Mouse (Mus musculus): ENCODE data around the gene Myh9. TPM values are rescaled to one million over a fixed set of nuclear protein-coding genes. Genes with fewer than 3 reads are reported as not detected.

The Myh9 gene
- total RNA-seq, 2 experiments from 2014 or later, result 70.3 to 73.8 TPM

DNA sequence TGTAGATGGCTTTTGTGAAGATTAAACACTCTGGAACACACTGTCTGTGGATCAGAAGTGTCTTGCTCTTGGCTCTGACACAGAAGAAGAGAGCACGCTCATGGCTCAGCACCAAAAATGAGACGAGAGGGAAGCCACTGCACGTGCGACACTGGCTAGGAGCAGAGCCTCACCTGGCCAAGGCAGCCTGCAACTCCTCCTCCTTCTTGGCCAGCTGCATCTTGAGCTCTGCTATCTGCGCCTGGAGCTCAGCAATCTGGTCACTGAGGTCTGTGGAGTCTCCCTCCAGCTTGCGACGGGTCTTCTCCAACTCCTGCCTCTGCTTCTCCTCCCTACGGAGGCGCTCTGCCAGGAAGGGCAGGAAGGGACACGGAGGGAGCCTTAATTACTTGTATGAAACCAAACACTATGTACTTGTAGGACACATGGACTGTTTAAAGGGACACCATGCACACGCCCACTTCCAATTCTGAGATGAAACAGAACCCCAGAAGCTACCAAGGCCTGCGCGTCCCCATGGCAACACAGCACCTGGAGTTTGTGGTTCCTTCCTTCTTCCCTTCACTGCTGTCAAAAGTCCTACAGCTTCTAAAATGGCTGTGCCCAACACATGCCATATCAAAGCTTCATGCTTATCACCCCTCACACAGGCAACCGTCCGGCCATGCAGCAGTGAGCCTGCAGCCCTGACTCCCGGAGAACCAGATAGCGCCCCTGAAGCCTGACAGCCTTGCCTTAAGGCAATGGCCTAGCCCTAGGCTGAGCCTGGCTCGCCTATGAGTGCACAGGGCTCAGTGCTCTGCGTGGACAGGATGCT, 68.7 kb downstream of the Myh9 start:
- intact Hi-C loops (cut with DNase I), result no loop called here
- DNase-seq (ENCODE audit: low spot score in 2 of 2), result no peak

DNA sequence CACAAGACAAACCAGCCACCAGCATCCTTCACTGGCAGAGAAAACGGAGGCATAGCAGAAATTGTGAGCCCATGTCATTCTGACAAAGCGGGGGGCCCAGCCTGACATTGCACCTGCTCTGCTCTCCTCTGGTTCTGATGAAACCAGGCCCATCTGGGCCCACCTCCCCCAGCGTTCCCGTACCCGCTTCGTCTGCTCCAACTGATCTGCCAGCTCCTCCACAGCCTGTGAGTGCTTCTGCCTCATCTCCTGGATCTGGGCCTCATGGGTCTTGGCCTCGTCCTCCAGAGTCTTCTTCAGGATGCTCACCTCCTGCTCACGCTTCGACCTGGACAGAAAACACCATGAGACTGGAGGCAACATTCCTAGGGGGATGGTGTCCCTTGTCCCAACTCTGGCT, 71.0 kb downstream of the Myh9 start:
- no peak for DNase-seq (ENCODE audit: low spot score in 2 of 2)
- intact Hi-C loops (cut with DNase I), result no loop called here

DNA sequence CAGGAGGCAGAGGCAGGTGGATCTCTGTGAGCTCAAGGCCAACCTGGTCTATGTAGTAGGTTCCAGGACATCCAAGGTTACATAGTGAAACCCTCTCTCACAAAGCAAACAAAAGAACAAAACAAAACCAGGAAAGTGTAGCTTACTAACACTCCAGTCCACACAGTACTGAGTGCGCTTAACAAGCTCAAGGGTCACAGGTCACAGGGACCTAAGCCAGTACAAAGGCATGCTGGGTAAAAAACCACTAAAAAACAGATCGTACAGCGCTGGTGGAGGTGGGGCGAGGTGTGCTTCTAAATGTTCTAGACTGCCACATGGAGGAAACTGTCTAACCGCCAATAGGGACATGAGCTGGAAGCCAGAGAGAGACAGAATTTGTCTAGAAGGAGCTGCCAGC, 71.6 kb downstream of the Myh9 start:
- intact Hi-C loops (cut with DNase I), result no loop called here
- DNase-seq (ENCODE audit: low spot score in 2 of 2), result no peak

DNA sequence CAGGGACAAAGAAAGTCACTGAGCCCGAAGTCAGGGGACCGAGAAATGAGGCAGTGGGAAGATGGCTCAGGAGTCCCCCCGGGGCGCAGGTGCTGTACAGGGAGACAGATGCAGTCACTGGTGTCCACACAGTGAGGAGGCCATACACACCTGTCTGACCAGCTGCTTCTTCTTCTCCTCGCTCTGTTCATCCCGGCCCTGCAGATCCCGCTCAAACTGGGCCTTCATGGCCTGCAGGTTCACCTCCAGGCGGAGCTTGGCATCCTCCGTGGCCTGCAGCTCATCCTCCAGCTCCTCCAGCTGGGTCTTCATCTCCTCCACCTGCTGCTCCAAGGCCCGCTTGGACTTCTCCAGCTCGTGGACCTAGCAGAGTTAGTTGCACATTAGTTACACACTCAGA, 75.0 kb downstream of the Myh9 start:
- intact Hi-C loops (cut with DNase I), result no loop called here
- no peak for DNase-seq (ENCODE audit: low spot score in 2 of 2)

DNA sequence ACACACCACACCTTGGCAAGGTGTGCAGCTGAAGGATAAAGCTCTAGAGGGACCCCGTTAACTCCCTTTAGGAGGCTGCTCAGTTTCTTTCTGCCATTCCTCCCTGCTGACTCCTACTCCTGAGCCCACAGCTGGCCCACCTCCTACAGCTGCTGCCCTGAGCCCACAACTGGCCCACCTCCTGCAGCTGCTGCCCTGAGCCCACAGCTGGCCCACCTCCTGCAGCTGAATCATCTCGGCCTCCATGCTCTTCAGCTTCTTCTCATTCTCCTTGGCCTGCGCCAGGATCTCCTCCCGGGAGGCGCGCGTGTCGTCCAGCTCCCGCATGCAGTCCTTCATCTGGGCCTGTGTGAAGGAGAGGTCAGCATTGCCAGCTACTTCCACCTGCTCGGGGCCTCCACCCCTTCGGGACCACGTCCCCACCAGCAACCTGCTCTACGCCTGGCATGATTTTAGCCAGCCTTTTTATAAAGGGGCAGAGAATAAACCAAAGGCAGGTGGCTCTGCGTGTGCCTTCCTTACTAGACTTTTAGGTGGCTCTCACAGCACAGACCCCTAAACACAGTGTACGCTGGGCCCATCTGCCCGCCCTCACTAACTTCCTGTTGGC, 76.4 kb downstream of the Myh9 start:
- DNase-seq (ENCODE audit: low spot score in 2 of 2), result no peak
- intact Hi-C loops (cut with DNase I), result no loop called here

DNA sequence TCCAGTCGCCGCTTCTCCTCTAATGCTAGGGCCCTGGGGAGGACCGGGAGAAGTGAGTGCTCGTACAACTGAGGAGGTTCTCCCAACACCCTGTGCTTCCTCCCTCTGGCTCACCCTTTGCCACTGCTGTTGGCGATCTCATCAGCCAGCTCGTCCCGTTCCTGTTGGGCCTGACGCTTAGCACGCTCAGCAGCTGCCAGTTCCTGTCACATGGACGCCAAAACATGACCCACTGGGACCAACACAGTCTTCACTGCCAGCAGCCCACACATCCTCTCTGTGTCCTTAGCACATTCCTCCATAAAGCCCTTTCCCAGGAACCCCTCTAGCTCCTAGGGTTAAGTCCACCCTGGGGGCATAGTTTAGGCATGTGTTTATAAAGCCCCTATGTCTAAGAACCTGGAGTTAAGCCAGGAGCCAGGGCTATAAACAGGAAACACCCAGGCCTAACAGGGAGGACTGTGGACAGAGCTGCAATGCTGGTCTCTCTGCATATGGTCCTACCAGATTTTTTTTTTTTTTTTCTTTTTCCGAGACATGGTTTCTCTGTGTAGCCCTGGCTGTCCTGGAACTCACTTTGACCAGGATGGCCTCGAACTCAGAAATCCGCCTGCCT, 77.5 kb downstream of the Myh9 start:
- intact Hi-C loops (cut with DNase I), result no loop called here

DNA sequence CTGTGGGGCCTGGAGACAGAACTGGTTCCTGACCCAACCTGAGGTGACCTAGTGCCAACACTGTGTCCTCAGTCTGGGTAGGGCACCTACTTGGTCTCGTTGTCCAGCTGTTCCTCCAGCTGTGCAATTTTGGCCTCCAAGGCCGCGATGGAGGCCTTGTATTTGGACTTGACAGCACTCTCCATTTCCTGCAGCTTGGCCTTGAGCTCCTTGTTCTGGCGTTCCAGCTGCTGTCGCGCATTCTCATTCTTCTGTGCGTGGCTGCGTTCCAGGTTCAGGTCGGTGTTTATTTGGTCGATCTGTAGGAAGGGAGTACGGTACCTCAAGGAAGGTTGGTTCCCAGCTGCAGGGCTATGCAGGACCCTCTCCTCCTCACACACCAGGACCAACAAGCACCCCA, 78.3 kb downstream of the Myh9 start:
- intact Hi-C loops (cut with DNase I), result no loop called here
- DNase-seq (ENCODE audit: low spot score in 2 of 2), result no peak

More for the DNA sequence above, 77.5 kb downstream of the Myh9 start:
- DNase-seq (ENCODE audit: low spot score in 2 of 2), result no peak

DNA sequence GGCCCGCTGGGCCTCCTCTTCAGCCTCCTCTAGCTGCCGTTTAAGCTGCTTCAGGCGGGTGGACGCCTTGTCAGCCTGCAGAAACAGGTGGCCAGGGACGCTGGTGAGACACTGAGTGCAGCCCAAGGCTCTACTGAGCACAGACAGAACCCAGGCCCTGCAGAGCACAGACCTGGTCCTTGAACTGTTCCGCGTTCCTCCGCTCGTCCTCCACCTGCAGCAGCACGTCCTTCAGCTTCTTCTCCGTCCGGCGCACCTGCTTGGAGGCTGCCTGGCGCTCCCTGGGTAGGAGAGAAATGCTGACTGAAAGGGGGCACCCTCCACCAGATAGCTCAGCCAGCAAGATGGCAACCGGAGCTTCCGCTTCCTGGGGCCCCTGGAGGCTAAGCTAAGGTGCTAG, 78.9 kb downstream of the Myh9 start:
- intact Hi-C loops (cut with DNase I), result no loop called here
- DNase-seq (ENCODE audit: low spot score in 2 of 2), result no peak

DNA sequence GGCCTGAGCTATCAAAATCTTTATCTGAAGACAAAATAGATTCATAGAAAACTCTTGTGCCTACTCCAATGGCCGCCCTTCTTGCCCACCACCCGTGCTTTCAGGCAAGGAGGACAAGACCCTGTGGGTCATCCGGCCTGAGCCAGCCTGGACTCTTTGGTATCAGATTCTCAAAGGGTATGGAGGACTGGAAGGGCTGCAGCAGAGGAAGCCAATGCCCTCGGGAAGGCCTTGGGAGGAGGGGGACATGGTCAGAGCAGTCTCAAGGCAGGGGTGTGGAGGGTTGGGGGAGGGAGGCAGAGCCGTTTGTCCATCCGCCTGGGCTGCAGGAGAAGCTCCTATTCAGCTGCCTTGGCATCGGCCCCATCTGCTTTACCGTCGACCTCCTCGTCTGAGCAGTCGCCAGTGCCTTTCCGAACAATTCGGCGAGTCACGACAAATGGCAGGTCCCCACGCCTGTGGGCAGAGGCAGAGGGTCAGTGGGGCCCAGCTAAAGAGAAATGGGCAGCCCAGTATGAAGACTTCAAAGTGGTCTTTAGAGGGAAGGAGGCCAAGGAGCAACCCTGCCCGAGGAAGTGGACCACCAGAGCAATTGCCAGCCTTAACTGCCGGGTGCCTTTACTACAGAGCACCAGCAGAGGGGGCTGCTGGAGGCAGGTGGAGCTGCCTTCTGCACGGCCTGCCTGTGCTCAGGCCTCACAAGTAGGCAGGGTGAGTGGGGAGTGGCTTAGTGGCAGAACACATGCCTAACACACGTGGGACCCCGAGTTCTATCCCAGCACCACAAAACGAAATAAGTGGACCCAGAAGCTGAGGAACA, 80.2 kb downstream of the Myh9 start:
- peak; percentile 37 to 65 for DNase-seq (ENCODE audit: low spot score in 2 of 2)
- intact Hi-C loops (cut with DNase I), result no loop called here

DNA sequence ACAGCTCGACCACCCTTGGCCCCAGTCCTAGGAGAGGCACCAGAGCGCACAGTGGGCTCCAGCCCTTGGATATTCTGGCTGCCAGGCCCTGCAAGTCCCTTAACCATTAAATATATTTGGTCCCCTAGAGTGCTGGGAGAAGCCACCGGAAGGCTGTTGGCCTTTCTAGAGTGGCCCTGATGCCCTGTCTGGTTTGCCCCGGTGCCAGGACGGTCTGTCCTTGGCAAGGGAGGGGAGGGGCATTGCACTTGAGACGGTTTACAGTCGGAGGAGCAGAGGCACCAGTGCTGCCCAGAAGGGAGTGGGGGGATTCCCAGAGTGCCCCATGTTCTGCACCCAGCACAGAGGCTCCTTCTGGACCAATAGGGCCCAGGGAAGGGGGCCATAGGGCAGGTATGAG, 80.9 kb downstream of the Myh9 start:
- intact Hi-C loops (cut with DNase I), result no loop called here
- no peak for DNase-seq (ENCODE audit: low spot score in 2 of 2)

DNA sequence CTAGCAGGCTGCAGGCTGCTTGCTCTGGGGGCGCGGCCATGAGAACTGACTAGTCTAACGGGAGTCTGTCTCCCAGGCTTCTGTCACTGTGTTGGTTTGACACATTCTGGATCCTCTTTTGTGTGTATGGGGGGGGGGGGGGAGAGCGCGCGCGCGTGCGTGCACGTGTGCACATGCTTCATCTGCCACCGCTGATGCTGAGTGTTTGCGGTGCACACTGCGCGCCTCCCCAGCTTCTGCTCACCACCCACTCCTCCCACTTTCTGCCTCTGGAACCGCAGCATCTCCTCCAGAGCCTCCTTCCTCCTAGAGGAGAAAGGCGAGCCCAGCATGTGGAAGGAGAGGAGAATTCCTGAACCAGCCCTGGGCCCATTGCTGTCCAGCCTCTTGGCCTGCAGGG, 81.9 kb downstream of the Myh9 start:
- intact Hi-C loops (cut with DNase I), result no loop called here
- DNase-seq (ENCODE audit: low spot score in 2 of 2), result peak in 1 of 2 experiments; percentile 39

DNA sequence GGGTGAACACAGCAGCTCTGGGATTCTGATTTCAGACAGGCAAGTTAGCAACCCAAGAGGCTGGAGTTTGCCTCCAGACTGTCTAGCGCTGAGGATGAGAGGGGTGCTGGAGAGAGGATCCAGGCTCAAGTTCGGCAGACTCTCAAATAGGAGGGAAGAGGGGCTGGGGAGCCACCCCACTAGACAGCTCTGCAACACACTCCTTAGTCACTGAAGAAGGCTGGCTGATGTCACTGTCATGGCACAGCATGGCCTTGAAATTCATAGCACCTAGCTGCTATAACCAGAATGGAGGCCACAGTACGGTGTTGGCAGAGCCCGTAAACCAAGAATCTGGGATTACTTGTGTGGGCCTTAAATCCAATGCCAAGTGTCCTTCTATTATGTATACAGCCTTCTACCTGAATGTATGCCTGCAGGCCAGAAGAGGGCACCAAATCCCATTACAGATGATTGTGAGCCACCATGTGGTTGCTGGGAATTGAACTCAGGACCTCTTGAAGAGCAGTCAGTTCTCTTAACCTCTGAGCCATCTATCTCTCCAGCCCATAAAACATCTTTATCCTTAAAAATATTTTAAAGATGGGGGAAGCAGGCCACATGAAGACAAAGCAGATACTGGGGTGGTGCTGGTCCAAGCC, 84.3 kb downstream of the Myh9 start:
- intact Hi-C loops (cut with DNase I), result no loop called here
- DNase-seq (ENCODE audit: low spot score in 2 of 2), result no peak

DNA sequence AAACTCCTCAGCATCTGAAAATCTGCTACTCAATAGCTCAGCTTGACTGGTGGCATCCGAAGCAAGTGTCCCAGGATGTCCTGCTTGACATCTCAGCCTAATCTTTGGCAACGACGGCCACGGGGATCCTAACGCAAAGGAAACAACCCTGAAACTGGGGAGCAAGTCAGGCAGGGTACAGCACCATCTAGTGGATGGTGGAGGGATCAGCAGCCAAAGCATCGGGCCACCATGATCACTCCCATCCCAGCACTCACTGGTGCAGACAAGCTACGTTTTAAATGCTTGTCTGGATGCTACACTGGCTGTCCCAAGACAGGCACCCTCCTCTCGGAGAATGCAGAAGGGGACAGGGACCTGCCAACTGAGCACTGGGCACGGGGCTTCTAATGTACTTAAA, 85.1 kb downstream of the Myh9 start, which contains the start of gene Apol8:
Gene Apol8 (minus strand): TSS at position 156 of the 400 bp plus-strand sequence.
- intact Hi-C loops (cut with DNase I), result no loop called here
- DNase-seq (ENCODE audit: low spot score in 2 of 2), result peak; percentile 73 to 74

DNA sequence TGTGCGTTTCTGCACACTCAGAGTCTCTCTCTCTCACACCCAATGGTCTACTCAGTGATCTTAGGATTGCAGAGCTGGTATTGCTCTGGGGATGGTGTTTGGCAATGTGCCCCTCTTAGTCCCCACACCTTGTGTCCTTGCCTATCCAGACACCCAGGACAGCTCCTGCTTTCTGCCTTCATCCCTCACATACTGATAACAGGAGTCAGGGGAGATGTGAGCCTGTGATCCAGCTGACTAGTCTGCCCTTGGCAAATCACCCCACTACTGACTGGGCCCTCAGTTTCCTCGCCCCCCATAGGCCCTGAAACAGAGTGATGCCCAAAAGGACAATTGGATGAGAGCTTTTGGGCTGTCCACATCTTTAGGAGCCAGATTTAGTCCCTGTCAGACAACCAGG, 85.9 kb downstream of the Myh9 start:
- intact Hi-C loops (cut with DNase I), result no loop called here
- DNase-seq (ENCODE audit: low spot score in 2 of 2), result no peak

DNA sequence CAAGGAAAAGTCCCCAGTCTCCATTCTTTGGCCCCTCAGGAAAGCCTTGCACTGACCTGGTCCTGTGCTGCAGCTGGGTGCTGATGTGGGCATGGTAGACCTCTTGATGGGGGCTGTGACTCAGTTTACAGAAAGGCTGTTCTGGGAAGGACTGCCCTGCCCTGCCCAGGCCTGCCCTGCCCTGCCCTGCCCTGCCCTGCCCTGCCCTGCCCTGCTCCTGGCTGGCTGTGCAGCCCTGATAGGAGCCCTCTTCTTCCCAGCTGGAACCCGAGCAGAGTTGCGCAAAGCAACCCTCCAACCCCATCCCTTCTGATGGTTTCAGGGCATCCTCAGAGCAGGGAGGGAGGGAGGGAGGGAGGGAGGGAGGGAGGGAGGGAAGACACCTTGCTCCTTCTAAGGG, 86.8 kb downstream of the Myh9 start:
- intact Hi-C loops (cut with DNase I), result no loop called here
- no peak for DNase-seq (ENCODE audit: low spot score in 2 of 2)

DNA sequence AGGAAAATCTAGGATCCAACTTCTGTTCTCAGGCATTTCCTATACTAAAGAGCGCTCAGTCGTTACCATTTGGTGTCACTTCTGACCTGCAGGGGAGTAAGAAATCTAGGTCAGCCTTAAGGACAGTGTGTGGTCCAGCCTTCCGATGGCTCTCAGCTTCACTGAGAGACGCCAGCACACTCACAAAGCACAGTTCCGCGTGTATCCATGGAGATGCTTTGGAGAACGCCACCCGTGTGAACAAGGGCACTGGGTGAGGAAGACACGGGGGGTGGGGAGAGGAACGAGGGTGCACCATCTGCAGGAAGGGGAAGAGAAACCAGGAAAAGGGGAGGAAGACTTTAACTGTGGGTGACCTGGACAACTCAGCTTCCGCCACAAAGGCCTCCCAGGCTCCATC, 89.5 kb downstream of the Myh9 start:
- no peak for DNase-seq (ENCODE audit: low spot score in 2 of 2)
- intact Hi-C loops (cut with DNase I), result no loop called here

DNA sequence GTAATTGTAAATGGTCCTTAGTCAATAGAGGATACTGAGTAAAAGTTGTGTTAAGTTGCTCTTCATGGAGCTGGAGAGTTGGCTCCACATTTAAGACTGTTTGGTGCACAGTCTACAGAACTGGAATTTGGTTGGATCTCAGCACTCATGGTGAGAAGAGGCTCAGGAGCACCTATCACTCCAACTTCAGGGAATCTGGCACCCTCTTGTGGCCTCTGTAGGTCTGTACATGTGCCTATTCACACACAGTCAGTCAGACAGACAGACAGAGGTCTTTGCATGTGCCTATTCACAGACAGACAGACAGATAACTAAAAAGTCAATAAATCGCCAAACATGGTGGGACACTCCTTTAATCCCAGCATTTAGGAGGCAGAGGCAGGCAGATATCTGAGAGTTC, 91.5 kb downstream of the Myh9 start:
- DNase-seq (ENCODE audit: low spot score in 2 of 2), result peak in 1 of 2 experiments; percentile 50
- intact Hi-C loops (cut with DNase I), result no loop called here

DNA sequence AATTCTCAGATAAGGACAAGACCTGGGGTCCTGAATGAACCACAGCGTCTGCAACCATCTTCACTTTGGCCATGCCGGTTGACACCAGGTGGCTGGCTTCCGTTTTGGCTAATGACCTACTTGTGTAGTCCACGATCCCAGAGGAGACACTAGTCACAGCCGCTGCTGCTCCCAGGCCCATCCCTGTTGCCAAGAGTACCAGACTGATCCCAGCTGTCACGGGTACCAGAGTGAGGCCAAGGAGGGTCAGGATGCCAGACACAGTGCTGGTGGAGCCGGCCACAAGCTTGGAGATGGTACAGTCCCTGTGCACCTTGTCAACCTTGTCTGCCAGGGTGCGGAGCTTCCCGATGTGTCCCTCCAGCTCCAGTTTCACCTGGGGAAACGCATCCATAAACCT, 92.3 kb downstream of the Myh9 start:
- intact Hi-C loops (cut with DNase I), result no loop called here

DNA sequence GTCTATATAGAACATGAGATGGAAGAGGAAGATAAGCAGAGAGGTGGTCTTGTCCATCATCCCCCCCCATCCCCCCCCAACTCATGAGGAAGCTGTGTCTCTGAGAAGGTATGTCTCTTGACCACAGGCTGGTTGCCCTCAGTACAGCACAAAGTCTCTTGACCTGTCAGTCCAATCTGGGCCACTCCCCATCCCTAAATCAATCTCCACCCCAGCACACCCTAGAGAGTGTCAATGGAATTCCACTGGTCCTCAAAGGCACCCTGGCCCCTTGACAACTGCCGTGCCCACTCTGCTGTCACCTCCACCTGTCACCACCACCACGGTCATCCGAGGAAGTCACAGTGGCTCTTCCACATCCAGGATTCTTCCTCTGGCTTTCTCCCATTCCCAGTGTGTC, 93.6 kb downstream of the Myh9 start:
- intact Hi-C loops (cut with DNase I), result no loop called here
- DNase-seq (ENCODE audit: low spot score in 2 of 2), result no peak

More for the DNA sequence above, 92.3 kb downstream of the Myh9 start:
- no peak for DNase-seq (ENCODE audit: low spot score in 2 of 2)
